Mouse (Mus musculus) lung, postnatal 14 days (tissue): Measurements from ENCODE around the gene Gpr83.

Experiments used
- DNase-seq: peaks from one replicate; pipeline ENCODE4 v3.0.0; 2021

Gene Gpr83

DNA sequence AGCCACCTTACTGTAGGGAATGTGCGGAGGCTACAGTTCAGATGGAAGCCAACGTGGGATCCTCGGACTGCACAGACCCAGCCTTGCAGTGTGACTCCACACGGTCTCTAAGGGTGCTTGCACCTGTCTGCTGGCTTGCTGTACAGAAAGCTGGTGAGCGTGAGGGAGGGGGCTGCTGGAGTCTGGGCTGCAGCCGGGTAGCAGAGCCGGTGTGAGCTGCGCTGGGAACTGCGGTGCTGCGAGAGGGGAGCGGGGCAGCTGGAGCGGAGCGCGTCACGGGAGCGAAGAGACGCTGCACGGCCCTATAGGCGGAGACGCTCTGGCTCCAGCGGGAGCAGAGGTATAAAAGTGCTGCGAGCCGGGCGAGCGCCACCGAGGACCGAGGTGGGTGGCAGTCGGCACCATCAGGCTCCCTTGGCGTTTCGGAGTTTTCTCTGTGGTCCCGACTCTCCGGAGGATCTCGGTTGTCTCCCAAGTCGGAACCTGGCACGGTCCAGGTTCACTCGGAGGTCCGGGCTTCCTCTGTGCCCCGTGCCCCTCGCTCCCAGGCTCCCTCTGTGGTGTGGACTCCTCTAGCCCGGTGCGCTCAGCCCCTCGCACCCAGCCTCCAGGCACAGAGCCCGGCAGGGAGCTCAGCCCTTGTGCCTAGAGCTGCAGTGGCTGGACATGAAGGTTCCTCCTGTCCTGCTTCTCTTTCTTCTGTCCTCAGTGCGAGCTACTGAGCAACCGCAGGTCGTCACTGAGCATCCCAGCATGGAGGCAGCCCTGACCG is at the start of gene Gpr83:
Gene Gpr83 (plus strand): TSS at position 343 of the 772 bp plus-strand sequence.
- no peak for DNase-seq

DNA sequence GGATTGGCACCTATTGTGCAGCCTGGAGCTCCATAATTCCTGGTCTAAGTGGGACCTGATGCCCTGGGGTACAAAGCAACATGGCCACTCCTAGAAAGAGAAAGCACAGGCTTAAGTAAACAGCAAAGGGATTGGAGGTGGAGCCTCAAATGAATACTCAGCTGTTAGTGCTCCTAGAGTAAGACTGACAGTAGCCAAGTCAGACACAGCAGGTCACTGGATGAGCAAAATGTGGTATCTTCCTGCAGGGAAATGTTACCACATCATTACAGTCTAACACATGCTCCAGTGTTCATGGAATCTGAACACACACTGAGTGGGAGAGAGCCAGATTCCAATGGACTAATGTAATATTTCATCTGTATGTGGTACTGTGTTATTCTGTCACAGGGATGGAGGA is 38.6 kb upstream of the Gpr83 start:
- DNase-seq: no peak

DNA sequence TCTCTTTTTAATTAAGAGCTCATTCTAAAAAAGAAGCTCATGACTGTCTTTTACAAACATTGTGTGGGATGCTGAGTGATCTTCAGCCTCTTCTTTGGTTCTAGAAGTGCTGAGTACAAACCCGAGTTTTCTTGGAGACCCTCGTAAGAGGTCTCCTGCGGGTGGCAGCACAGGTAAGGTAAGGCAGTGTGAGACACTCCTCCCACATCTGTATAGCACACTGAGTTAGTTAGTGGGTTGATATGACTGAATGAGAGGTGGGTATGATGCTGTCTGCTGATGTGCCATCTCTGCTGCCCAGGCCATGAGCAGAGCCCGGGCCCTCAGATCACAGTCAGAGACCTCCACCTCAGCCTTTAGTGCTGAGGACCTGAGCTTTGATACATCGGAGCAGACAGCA is 35.2 kb upstream of the Gpr83 start:
- no peak for DNase-seq

DNA sequence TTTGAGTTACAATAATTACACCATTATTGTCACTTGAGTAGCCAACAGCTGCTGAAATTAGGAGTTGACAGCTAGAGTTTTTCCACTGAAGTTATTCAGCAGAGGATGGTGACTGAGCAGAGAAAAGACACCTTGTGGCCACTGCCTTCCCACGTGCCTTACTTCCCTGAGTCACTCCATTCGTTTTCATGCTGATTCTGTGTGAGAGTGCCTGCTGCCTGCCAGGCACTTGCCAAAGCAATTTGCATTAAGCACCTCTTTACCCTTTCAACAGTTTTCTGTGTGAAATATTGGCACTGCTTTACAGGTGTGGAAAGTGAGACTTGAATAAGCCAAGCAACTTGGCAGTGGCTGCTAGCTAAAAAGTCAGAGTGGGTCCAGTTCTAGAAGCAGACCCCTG is 32.1 kb upstream of the Gpr83 start:
- no peak for DNase-seq

DNA sequence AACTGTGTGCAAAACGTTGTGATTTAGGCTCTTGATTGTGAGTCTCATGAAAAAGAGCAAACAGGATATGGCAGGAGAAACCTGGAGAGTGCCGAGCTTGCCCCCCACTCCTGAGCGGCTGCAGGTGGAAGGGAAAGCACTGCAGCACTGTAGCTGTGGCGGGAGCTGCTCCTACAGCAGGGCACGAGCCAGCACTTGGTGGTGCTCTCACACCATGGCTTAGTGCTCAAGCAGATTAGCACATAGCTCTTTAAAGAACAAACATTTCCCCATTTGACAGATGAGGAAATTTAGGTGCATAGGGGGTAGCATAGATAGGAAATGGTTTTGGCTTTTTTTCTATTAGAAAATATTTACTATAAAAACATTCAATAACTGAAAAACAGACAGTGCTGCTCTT is 28.0 kb upstream of the Gpr83 start:
- no peak for DNase-seq

DNA sequence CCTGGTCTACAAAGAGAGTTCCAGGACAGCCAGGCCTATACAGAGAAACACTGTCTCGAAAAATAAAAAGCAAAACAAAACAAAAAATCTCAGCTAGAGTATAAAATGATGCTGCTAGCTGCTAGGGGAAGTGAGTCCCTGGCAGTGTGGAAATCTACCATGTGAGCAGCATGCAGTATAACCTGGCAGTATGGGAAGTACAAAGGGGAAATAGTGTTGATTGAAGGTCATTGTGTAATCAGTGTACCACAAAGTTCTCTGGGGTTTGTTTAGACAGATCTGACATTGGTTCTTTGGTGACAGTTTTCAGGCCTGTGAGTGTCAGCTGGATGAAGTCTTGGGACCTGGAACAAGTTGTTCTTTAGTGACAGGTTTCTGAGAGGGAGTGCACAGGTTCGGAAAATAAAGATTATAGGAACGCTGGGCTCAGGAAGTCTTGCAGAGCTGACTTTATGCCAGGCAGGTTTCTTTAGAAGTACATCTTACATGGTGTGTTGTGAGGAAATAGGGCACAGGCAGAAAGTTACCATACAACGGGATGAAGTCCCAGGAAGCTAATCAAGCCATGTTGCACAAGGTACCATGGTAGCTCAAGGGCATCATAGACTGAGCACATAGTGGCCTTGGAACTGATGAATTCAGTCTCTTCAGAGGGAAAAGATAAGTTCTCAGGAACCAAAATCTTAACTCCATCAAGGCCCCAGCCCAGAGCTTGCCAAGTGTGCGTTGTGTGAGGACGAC is 24.5 kb upstream of the Gpr83 start:
- no peak for DNase-seq

DNA sequence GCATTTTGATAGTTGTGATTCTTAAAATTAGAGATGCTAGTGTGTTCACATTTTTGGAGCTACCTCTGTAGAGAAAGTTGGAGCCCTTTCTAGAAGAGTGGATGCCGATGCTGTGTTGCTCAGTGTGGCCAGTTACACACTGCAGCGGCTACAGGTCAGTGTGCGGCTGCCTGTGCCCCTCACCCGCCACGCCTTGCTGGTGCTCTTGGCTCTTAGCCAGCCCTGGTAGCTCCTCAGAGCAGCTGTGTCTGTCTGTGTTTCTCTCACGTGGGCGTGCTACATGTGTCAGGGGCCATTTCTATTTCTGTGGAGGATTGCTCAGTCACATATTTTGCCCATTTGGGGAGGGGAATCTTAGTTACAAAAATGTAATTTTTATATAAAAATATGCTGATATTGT is 20.5 kb upstream of the Gpr83 start:
- DNase-seq: no peak

DNA sequence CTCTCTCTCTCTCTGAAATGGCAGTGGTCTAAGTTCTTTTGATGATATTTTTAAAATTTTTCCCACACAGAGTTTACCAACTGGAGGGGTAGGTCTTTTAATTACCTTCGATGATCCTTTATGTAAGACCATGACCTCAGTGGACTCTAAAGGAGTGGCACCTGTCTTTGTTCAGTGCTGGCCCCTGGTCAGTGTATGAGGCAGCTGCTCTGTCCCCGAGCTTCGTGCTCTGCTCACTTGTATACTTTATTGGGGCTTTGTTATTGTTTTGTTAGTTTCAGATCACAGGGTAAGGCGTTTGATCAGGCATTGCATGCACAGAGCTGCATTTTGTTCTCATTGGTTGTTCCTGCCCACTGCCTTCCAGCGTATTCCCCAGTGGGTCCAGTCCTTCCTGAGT is 20.0 kb upstream of the Gpr83 start:
- DNase-seq: no peak

DNA sequence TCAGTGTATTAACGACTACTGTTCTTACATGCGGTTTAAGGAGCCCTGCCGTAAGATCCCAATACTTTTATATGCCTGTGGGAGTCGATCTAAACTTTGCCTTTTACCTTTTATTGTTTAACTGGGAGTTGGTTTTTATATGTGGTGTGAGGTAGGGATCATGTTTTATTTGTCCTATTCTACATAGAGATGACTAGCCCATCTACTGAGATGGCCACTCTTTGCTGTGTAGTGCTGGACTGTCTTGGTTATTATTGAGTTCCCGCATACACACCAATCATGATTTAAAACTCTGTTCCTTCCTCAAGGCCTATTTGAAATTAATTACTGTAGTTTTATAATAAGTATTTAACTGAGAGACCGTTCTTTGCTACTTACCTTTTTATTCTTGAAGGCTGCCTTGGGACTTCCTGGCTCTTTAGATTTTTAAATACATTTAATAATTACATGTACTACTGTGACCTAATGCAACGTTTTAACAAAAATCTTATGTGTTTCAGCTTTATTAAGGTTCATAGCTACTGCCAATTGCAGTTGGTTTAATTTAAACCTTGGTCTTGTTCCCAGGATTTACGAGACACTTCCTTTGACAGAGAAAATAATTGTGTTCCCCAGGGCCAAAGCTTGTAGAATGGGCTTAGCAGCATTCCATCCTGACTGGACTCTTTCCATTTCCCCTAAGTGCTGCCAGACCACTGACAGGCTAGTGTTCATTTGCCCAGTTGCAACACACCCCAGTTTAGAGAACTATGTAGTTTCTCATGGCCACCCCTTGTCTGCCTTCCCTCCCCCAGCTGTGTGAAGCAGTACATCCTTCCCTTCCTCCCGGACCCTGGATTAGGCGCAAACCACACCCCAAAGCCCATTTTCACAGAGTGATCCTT is 17.9 kb upstream of the Gpr83 start:
- peak; percentile 57 for DNase-seq

DNA sequence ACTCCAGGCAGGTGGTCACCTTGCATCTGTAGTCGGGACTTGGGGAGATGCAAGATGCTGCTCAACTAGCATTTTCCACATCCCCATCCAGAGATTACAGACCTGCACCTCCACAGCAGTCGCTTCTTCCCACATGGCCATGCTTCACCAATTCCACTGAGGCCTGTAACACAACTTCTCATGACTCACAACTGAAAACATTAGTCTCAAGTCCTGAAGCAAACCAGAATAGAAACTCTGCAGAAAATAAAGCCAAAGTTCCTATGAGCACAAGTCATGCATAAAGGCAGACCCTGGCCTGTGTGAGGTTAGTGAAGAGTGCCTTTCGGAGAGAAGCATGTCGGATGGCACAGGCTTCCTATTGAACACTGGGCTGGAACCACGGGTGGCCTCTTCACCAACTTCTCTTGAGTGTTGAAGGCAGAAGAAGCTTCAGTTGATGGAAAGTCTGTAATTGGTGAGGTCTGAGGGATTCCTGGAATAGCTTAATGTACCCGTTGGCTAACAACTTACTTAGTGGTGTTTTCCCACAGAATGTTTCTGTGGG is 16.6 kb upstream of the Gpr83 start:
- DNase-seq: no peak

DNA sequence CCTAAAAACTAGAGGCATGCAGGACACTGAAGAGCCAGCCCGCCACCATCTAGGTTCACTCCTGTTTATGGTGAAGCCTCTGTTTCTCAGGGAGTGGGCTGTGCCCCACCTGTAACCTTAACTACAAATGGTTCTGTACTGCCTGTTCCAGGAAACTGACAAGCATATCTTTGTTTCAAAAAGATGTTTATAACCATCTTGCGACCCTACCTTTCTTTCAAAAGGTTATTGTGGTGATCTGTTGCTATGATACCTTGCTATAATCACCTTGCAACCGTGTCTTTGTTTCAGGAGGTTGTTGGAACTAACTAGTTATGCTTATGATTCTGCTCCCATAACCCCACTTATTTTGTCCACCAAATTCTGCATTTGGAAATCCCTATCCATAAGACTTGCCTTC is 16.1 kb upstream of the Gpr83 start:
- no peak for DNase-seq

DNA sequence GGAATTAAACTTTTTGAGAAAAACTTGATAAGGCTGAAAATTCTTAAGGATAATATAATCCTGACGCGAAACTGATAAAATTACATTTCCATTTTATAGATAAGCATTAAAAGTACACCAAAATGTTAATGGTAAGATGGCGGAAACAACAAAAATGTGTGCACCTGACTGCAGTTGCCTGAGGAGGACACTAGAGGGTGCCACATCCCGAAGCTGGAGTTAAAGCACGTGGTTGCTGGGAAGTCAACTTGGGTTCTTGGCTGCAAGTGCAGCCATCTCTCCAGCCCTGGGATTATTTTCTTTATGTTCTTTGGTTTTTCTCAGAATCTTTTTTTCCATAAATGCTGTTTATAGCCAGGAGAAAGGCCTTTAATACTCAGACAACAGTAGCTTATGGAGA is 13.6 kb upstream of the Gpr83 start:
- DNase-seq: no peak

DNA sequence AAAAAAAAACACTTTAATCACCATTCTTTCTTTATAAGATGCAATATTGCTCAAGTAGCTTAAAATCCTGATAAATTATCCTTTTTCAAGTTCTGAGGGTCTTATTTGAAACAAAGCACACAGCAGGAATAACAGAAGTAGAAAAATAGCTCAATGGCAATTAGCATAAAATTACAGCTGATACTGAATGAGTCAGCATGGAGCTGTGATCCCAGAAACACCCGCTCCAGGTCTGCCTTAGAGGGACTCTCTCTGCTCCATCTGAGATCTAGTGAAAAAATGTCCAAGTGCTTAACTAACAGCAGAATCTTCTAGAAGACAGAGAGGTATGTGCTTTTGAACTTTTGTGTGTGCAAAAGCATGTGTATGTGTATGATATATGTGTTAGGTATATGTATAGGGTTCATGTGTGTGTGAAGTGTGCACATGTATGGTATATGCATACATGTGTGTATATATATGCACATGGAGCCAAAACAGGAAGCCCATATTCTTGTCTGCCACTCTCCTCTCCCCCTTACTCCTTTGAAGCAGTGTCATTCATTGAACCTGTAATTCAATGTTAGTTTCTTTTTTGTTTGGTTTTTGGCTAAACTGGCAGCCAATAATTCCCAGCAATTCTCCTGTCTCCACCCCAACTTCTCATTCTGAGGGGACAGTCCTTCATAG is 11.6 kb upstream of the Gpr83 start:
- no peak for DNase-seq

DNA sequence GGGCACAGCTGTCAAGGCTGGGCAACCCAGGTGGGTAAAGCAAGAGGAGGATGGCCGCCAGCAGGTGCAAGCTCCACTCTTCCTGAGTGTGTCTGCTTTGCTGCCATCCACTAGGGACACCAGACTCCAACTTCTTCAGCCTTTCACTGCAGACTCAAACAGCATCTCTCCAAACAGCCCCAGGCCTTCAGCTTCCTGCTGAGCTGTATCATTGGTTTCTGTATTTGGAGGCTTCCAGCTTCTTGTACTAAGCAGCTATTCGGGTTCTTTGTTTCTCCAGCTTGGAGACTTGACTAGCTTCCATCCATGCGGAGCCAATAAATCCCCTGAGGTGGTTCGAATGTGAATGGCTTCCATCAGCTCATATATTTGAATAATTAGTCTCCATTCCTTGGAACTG is 5.4 kb upstream of the Gpr83 start:
- DNase-seq: no peak

DNA sequence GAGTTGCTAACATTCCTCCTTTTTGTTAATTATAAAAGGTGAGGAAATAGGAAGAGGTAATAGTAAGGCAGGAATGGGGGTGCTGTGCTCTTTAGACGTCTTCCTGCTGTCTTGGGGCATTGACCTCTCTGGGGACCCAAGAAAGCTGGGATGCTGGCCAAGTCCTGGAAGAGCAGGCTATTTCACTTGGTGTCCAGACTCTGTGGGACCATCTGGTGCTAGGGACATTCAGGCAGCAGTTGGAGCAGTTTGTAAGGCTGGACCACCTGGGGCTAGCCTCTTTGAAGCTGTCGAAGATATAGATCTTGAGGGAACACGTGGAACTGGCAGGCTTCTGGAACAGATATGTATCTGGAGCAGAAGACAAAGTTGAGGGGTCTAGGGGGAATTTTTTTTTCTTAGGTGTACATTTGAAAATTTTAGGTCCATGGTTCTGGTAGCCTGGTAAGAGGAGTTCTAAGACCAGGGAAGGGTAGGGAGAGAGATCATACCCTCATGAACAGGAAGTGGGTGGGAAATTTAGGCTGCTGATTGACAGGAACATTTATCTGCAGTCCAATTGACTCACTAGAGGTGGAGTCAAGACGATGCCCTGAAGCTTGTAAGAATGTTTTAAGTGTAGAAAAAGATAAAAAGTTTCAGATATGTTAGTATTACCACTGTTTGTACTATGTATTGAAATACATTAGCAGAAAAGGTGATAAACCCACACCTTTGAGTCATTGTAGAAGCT is 2.9 kb upstream of the Gpr83 start:
- no peak for DNase-seq

DNA sequence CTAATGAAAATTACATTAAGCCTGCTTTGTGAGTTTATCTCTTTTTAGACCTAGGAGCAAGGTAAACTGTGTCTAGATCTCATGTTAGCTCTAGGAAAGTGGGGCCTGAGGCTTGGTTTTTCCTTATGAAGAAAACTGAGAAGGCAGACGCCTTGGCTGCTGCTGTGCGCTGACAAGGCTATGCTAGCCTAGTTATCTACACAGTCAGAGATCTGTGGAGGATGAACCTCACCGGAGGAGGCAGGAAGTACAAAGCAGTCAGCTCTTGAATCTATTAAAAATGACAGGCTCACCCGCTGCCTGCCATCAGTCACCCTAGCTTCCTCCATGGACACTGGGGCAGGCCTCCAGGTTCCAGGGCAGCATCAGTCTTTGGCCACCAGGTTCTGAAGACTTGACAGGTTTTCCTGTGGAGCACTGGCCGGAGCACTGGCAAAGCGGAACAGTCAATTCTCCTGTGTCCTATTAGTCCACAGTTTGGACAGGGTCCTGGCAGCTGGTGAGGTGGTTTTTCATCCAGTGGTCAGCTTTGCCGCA is 1.8 kb upstream of the Gpr83 start:
- no peak for DNase-seq

DNA sequence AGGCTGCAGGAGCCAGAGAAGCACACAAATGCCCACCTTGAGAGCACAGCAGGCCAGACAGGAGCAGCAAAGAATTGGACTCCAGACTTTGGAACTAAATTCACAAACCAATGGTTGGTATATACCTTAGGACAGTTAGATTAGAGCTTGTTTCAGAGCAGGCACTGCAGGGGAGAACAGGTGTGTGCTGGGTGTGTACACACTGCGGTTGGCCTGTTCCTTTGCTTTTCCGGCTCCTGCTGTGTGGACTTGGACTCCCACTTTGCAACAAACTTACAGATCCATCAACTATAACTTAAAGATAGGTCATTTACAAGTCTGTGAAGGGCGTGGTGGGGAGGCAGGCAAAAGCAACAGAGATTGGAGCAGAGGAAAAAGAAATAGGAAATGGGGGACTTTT is 1.2 kb upstream of the Gpr83 start:
- DNase-seq: no peak

DNA sequence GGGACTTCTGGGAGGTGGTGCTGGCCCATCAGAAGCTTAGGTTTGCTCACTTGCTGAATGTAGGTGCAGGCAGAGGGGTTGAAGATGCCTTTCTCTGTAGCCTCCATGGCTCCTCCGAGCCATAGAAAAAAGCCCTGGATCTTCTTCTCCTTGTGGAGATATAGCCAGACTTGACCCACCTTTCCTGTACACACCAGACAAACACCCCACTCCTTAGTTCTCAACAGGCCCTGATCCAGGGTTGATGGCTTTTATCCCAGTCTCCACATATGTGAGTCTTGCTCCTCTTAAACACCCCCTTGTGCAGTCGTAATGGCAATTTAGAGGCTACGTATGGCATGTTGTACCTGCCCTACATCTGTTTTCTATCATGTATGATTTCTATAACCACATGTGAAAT is 3.1 kb downstream of the Gpr83 start:
- no peak for DNase-seq

DNA sequence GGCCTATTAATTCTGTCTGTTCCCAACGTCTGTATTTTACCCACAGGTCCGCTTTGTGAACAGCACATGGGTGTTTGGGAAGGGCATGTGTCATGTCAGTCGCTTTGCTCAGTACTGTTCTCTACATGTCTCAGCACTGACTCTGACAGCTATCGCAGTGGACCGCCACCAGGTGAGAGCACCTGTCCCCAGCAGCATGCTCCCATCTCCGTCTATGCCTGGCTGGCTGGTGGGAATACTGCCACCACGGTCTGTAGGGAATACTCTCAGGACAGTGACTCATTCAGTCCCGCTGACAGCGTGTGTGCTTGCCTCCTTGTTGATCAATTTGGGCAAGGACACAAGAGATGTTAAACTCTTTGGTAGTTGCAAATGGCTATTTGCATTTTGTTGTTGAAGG is 4.7 kb downstream of the Gpr83 start:
- no peak for DNase-seq

DNA sequence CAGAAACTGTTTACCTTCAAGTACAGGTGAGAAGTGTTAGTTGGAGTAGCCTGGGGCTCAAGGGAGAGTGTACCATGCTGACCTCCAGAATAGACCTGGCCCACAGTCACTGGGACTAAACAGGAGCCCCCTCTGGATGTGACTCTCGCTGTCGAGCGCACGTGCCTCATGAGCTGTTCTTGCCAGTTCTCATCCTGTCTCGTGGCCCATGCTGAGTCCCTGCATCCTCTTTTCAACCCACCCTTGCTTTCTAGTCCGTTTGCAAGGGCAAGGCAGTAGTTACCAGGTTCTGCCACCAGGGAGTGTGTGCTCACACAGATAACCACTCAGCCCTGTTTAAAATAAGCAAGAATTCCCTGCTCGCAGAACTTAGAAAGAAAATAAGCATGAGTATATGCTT is 6.9 kb downstream of the Gpr83 start:
- peak; percentile 67 for DNase-seq

DNA sequence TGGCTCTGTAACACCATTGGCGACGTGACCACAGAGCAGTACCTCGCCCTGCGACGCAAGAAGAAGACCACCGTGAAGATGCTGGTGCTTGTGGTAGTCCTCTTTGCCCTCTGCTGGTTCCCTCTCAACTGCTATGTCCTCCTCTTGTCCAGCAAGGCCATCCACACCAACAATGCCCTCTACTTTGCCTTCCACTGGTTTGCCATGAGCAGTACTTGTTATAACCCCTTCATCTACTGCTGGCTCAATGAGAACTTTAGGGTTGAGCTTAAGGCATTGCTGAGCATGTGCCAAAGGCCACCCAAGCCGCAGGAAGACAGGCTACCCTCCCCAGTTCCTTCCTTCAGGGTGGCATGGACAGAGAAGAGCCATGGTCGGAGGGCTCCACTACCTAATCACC is 8.3 kb downstream of the Gpr83 start:
- no peak for DNase-seq

DNA sequence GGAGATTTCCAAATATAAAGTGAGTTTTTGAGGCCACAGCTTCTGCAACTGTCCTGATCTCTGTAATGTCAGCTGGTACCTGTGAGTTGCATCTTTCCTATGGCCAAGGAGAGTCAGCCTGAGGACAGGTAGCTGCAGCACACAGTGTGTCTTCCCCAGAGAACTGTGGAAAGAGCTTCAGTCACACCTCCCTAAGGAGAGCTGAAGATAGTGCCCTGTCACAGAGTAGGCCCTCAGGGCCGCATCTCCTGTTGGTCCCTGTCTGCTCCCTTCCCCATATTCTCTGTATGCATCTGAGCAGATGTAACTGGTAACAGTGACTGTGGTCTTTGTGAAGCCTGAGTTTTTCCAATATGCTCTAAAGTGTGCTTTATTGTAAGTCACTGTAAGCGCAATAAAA is 10.4 kb downstream of the Gpr83 start:
- DNase-seq: no peak
